Mouse (Mus musculus) kidney, postnatal 4 days (tissue): ENCODE measurements around the gene AA986860.

Source experiments
- DNase-seq, 2 experiments: peaks; one replicate each; pipeline ENCODE4 v3.0.0; 2021; ENCODE audit warnings: mixed read lengths in 2 of 2

Gene AA986860

GRCm38 (mm10) chr1:130776645-130777044 lies 44.9 kb downstream of the AA986860 start:
- no peak for DNase-seq

DNA sequence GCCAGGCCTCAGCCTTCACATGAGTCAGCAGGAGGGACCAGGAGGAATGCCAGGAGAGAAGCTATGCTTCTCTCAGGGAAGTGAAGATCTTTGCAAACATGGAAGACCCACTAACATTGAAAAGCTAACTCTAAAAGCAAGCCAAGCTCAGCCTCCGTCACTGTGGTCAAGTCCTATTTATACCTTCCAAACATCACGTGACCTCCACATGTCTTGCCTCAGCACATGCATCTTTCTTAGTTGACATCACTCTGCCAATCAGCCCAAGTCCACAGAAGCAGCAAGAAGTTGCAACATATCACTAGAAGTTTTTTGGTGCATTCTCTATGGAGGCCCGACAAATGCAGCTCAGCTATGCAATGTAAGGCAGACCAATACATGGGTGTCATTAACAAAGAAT lies 48.1 kb downstream of the AA986860 start:
- DNase-seq, result no peak

- peak in 1 of 2 experiments; percentile 56 for DNase-seq
These were observed 52.3 kb downstream of the AA986860 start for GRCm38 (mm10) chr1:130784054-130784453.

- peak; percentile 36 to 50 for DNase-seq
These were observed 55.2 kb downstream of the AA986860 start for GRCm38 (mm10) chr1:130787001-130787400.

GRCm38 (mm10) chr1:130789512-130790451 lies 58.0 kb downstream of the AA986860 start:
- no peak for DNase-seq
